Mouse (Mus musculus) neural tube, embryonic 13.5 days (tissue): ENCODE data around the gene Gcn1l1. TPM values are rescaled to one million over a fixed set of nuclear protein-coding genes. Genes with fewer than 3 reads are reported as not detected.

Source experiments
- ATAC-seq: fragments of 200-750 bp; cut with Nextera tagmentation; 2 replicates; pipeline ENCODE4 v1.8.0; 2017; ENCODE audit warnings: low read depth, mild to moderate bottlenecking, moderate TSS enrichment, moderate library complexity
- H3K27ac ChIP-seq: fragments of 300-500 bp; sonication (generic); replicated peaks from 2 replicates; pipeline ENCODE4 v1.5.1; 2015; ENCODE audit warnings: moderate library complexity, mild to moderate bottlenecking, inconsistent platforms
- H3K27me3 ChIP-seq: fragments of 300-500 bp; sonication (generic); 2 replicates; pipeline ENCODE4 v1.6.1; 2015; ENCODE audit warnings: mild to moderate bottlenecking, inconsistent platforms
- H3K36me3 ChIP-seq: fragments of 300-500 bp; sonication (generic); 2 replicates; pipeline ENCODE4 v1.6.1; 2015; ENCODE audit warnings: mild to moderate bottlenecking, inconsistent platforms
- H3K4me1 ChIP-seq: fragments of 300-500 bp; sonication (generic); replicated peaks from 2 replicates; pipeline ENCODE4 v1.6.1; 2015; ENCODE audit warnings: inconsistent platforms
- H3K4me2 ChIP-seq: fragments of 300-500 bp; sonication (generic); 2 replicates; pipeline ENCODE4 v1.6.1; 2015; ENCODE audit warnings: inconsistent platforms, mild to moderate bottlenecking, moderate library complexity
- H3K4me3 ChIP-seq: fragments of 300-500 bp; sonication (generic); 2 replicates; pipeline ENCODE4 v1.5.1; 2015; ENCODE audit warnings: mild to moderate bottlenecking, inconsistent platforms
- H3K9ac ChIP-seq: fragments of 300-500 bp; sonication (generic); 2 replicates; pipeline ENCODE4 v1.6.1; 2015; ENCODE audit warnings: moderate library complexity, mild to moderate bottlenecking, inconsistent platforms
- H3K9me3 ChIP-seq: fragments of 300-500 bp; sonication (generic); 2 replicates; pipeline ENCODE4 v1.6.1; 2016; ENCODE audit warnings: inconsistent platforms
- WGBS: fragments of 180-500 bp; shearing (Covaris S2); methylation state at CpG from one replicate; pipeline ENCODE4 v1.1.7; 2015; 5-methylcytosine and 5-hydroxymethylcytosine counted together
- polyA plus RNA-seq: library from polyadenylated mRNA; unstranded; fragments of >200 nt; fragmentation: Nextera tagmentation; extraction: Ambion mirVana; gene quantifications from 2 replicates; pipeline ENCODE4 v1.2.1, GENCODE M21; 2015

Gcn1l1 gene
- polyA plus RNA-seq, 1 experiment from 2014 or later, result 39.3 TPM

GRCm38 (mm10) chr5:115629672-115630071 is 64.6 kb downstream of the Gcn1l1 start:
- H3K4me1 ChIP-seq, result peaks cover 33% of the 10 kb centered on the region
- no peak overlapping the region for H3K9ac ChIP-seq
- 0 out of 2 replicates have a peak, but pooled peaks cover 5% of the 10 kb centered on the region for H3K36me3 ChIP-seq
- no peaks in the 10 kb centered on the region for H3K27me3 ChIP-seq
- no peak overlapping the region for H3K4me3 ChIP-seq
- 94% methylated on average over 4 of the region's 4 CpGs for WGBS
- H3K4me2 ChIP-seq, result no peak overlapping the region
- no peaks in the 10 kb centered on the region for H3K9me3 ChIP-seq
- no peak overlapping the region for H3K27ac ChIP-seq
- no peak for ATAC-seq

- peaks cover 39% of the 10 kb centered on the region for H3K4me1 ChIP-seq
- no peak overlapping the region for H3K27ac ChIP-seq
- H3K9me3 ChIP-seq, result no peaks in the 10 kb centered on the region
- no peak for ATAC-seq
- 0 out of 2 replicates have a peak overlapping the region, but pooled peaks have one; percentile 91 for H3K4me3 ChIP-seq
- 0 out of 2 replicates have a peak, but pooled peaks cover 5% of the 10 kb centered on the region for H3K36me3 ChIP-seq
- peak overlapping the region; percentile 95; the same call in 1 of the 2 replicates for H3K9ac ChIP-seq
- WGBS, result 62% methylated on average over 5 of the region's 5 CpGs
- H3K4me2 ChIP-seq, result peak overlapping the region; percentile 84; the same call in 1 of the 2 replicates
- no peaks in the 10 kb centered on the region for H3K27me3 ChIP-seq
These were observed 65.2 kb downstream of the Gcn1l1 start for GRCm38 (mm10) chr5:115630291-115630690.

DNA sequence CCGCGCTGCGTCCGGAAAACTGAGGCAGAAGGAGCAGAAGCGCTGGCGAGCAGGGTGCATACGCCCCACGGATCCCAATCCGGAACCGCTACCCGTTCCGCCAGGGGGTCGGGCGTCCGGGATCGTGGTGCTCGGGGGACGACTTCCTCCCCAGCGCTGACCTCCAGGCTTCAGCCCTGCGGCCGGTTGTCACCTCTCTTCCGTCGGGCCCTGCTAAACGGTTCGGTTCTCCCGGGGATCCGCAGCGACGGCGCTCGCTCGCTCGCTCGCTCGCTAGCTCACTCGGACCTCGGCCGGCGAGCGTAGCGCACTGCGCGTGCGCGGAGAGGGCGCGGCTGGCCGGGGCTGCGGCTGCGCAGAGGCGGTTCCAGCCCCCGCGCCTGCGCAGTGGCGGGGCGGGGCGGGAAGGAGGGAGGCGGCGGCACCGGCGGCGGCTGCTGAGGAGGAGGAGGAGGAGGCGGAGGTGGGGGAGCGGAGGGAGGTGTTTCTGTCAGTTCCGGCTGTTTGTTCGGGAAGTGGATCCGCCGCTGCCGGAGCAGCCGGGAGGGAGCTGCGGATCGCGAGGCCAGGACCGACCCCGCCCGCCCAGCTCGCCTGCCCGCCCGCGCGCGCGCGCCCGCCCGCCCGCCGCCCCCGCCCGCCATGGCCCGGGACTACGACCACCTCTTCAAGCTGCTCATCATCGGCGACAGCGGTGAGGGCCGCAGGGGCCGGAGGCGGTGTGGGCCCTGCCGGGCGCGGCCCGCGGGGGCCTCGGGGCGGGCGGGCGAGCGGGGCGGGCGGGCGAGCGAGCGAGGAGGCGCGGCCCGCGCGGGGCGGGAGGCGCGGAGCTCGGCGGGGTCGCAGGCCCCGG is 66.7 kb downstream of the Gcn1l1 start, which contains the start of gene Rab35:
TSS of gene Rab35 (plus strand) at position 404 of the 853 bp plus-strand sequence.
- Histone ChIP-seq H3K36me3 (0 out of 2 replicates have a peak, but pooled peaks cover 5% of the 10 kb centered on the region), H3K27ac (peak within 1 kb of the TSS; percentile 93), H3K9me3 (no peaks in the 10 kb centered on the region), H3K4me3 (peak within 1 kb of the TSS; percentile 91), H3K9ac (peak within 1 kb of the TSS; percentile 95), H3K4me2 (peak within 1 kb of the TSS; percentile 88), H3K27me3 (no peaks in the 10 kb centered on the region), H3K4me1 (peaks cover 51% of the 10 kb centered on the region)
- peak; percentile 87 for ATAC-seq
- under 1% methylated on average over 68 of the region's 125 CpGs for WGBS

- peak overlapping the region; percentile 93 for H3K27ac ChIP-seq
- peak overlapping the region; percentile 88 for H3K4me2 ChIP-seq
- ATAC-seq, result peak; percentile 1; the same call in 1 of the 2 replicates
- peak overlapping the region; percentile 95 for H3K9ac ChIP-seq
- H3K36me3 ChIP-seq, result 0 out of 2 replicates have a peak, but pooled peaks cover 5% of the 10 kb centered on the region
- H3K4me1 ChIP-seq, result peaks cover 54% of the 10 kb centered on the region
- no peaks in the 10 kb centered on the region for H3K27me3 ChIP-seq
- peak overlapping the region; percentile 91 for H3K4me3 ChIP-seq
- 2% methylated on average over 30 of the region's 30 CpGs for WGBS
- H3K9me3 ChIP-seq, result no peaks in the 10 kb centered on the region
These were observed 67.3 kb downstream of the Gcn1l1 start for GRCm38 (mm10) chr5:115632358-115632714.

DNA sequence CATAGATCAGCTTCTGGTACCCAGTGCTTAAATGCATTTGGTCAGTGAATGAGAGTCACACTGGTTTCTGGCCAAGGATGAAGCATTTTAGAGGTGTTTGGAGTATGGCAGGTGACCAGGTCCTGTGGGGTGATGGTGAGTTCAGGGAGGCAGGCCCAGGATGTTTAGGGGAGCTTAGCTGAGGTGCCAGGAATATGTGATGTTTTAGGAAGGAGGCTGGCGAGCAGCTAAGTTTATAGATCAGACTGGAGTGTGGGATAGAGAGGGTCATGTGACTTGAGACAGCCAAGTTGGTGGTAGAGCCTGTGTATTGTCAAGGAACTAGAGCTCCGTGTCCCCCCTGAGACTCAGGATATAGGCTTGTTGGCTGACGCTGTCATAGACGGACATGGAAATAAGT is 68.0 kb downstream of the Gcn1l1 start:
- Histone ChIP-seq H3K4me2 (peak overlapping the region; percentile 88), H3K9ac (peak overlapping the region; percentile 95), H3K27me3 (no peaks in the 10 kb centered on the region), H3K27ac (no peak overlapping the region), H3K36me3 (peaks cover 10% of the 10 kb centered on the region), H3K4me3 (peak overlapping the region; percentile 91), H3K9me3 (no peaks in the 10 kb centered on the region), H3K4me1 (peaks cover 54% of the 10 kb centered on the region)
- ATAC-seq, result no peak
- WGBS, result 44% methylated on average over 4 of the region's 4 CpGs

DNA sequence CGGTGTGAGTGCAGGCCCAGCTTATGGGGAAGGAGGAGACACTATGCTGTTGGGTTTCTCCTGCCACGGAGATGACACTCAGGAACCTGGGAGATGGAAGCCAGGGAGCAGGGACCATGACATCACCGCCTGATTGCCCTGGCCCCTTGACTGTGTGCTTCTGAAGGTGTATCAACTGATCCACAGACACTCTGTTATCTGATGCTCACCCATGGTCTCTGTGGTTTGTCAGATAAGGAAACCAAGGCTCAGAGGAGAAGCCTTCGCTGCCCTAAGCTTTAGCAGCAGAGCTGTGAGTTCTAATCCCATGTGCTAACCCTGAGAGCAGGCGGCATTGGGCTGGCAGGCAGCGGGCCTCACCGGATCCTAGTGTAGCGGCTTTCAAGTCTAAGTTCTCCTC is 69.0 kb downstream of the Gcn1l1 start:
- Histone ChIP-seq H3K4me3 (no peak overlapping the region), H3K4me2 (no peak overlapping the region), H3K36me3 (peaks cover 20% of the 10 kb centered on the region), H3K27me3 (no peaks in the 10 kb centered on the region), H3K4me1 (peaks cover 54% of the 10 kb centered on the region), H3K27ac (no peak overlapping the region), H3K9me3 (no peaks in the 10 kb centered on the region), H3K9ac (no peak overlapping the region)
- WGBS, result 89% methylated on average over 8 of the region's 8 CpGs
- no peak for ATAC-seq

DNA sequence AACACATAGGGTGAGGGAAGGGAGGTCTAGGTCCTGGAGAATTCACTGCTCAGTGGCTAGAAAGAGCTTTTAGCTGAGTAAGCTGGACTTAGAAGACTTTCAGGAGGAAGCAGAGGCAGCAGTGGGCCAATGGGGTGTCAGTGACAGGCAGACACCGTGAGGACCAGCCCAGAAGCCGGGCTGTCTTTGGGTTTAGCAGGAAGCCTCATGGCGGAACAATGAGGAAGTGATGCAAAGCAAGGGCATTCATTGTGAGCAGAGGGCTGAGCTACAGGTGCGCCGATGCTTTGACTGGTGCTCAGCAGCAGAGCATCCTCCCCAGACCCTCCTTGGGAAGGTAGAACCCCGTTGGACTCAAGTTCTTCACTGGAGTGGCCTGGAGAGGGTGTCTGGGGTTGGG is 70.5 kb downstream of the Gcn1l1 start:
- Histone ChIP-seq H3K4me1 (peaks cover 52% of the 10 kb centered on the region), H3K27ac (no peak overlapping the region), H3K4me3 (no peak overlapping the region), H3K36me3 (peaks cover 35% of the 10 kb centered on the region), H3K4me2 (no peak overlapping the region), H3K9me3 (no peaks in the 10 kb centered on the region), H3K27me3 (no peaks in the 10 kb centered on the region), H3K9ac (0 out of 2 replicates have a peak overlapping the region, but pooled peaks have one; percentile 17)
- 67% methylated on average over 6 of the region's 6 CpGs for WGBS
- ATAC-seq, result no peak

GRCm38 (mm10) chr5:115644192-115644591 is 79.1 kb downstream of the Gcn1l1 start:
- no peak overlapping the region for H3K4me2 ChIP-seq
- ATAC-seq, result no peak
- no peak overlapping the region for H3K27ac ChIP-seq
- peaks cover 98% of the 10 kb centered on the region for H3K36me3 ChIP-seq
- 0 out of 2 replicates have a peak, but pooled peaks cover 3% of the 10 kb centered on the region for H3K4me1 ChIP-seq
- no peaks in the 10 kb centered on the region for H3K27me3 ChIP-seq
- no peaks in the 10 kb centered on the region for H3K9me3 ChIP-seq
- H3K9ac ChIP-seq, result no peak overlapping the region
- H3K4me3 ChIP-seq, result no peak overlapping the region
- 88% methylated on average over 9 of the region's 9 CpGs for WGBS

- no peak overlapping the region for H3K9ac ChIP-seq
- no peak for ATAC-seq
- no peak overlapping the region for H3K4me2 ChIP-seq
- H3K36me3 ChIP-seq, result peaks cover 70% of the 10 kb centered on the region
- no peak overlapping the region for H3K27ac ChIP-seq
- no peaks in the 10 kb centered on the region for H3K9me3 ChIP-seq
- H3K27me3 ChIP-seq, result no peaks in the 10 kb centered on the region
- 60% methylated on average over 3 of the region's 3 CpGs for WGBS
- no peak overlapping the region for H3K4me3 ChIP-seq
- peaks cover 22% of the 10 kb centered on the region for H3K4me1 ChIP-seq
These were observed 83.8 kb downstream of the Gcn1l1 start for GRCm38 (mm10) chr5:115648876-115649275.

DNA sequence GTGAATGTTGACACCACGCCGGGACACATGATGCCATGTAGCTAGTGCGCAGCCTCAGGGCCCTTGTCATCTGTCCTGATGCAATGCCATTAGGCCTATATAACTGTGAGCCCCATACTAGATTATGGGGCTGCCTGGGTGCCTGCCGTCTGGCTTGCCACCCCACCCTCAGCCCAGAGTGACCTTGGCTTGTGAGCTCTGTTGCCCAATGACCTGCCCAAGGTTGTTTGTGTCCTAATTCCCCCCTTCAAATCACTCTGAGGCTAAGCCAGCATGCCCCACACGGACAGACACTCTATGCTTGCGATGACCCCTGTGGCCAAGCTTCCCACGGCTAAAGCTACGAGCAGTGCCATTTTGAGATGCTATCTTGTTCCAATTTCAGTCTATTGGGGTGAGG is 84.6 kb downstream of the Gcn1l1 start:
- WGBS, result 91% methylated on average over 8 of the region's 8 CpGs
- Histone ChIP-seq H3K4me1 (peaks cover 22% of the 10 kb centered on the region), H3K36me3 (peaks cover 61% of the 10 kb centered on the region), H3K4me2 (no peak overlapping the region), H3K9me3 (no peaks in the 10 kb centered on the region), H3K4me3 (no peak overlapping the region), H3K27ac (no peak overlapping the region), H3K27me3 (no peaks in the 10 kb centered on the region), H3K9ac (no peak overlapping the region)
- ATAC-seq, result no peak

DNA sequence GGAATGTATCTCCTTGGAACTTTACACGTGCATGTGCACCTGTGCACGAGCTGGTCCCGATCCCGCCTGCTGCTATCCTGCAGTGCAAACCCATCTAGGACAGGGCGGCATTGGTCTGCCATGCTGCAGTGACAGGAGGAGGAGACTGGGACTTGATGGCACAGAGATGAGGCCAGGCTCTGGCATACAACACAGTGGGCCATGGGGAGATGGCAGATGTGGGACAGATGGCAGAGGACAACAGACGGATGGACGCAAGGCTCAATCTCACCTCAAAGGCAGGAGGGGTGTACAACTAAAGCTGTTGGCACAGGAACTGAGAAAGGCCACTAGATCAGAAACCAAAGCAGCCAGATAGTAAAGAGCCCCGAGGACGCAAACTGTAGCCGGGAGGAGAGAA is 85.8 kb downstream of the Gcn1l1 start:
- ATAC-seq, result no peak
- Histone ChIP-seq H3K27me3 (no peaks in the 10 kb centered on the region), H3K36me3 (peaks cover 50% of the 10 kb centered on the region), H3K9me3 (no peaks in the 10 kb centered on the region), H3K4me1 (peaks cover 22% of the 10 kb centered on the region), H3K27ac (no peak overlapping the region), H3K4me2 (no peak overlapping the region), H3K4me3 (no peak overlapping the region), H3K9ac (no peak overlapping the region)
- 90% methylated on average over 10 of the region's 10 CpGs for WGBS

DNA sequence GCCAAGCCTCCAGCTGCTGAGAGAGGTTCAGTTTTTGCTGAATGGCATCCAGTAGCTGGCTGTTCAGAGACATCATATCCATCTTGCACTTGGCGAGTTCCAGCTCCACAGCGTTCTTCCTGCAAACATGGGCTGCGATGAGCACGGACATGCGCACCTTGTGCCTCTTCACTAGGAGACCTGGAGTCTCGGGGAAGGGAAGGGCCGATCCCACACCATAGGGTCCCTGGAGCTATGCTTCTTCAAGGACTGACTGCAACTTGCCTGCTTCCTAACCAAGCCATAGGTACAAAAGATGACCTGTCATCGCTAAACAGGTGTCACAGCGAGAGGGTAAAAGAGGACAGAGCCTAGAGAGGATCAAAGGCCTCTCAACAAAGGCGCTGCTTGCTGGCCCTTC is 86.8 kb downstream of the Gcn1l1 start:
- Histone ChIP-seq H3K4me1 (peaks cover 22% of the 10 kb centered on the region), H3K9me3 (no peaks in the 10 kb centered on the region), H3K27me3 (no peaks in the 10 kb centered on the region), H3K36me3 (peaks cover 40% of the 10 kb centered on the region), H3K27ac (peak overlapping the region; percentile 85), H3K9ac (peak overlapping the region; percentile 77), H3K4me3 (peak overlapping the region; percentile 44), H3K4me2 (peak overlapping the region; percentile 71)
- ATAC-seq, result no peak
- WGBS, result 90% methylated on average over 10 of the region's 10 CpGs
